In the genomic region with DNA sequence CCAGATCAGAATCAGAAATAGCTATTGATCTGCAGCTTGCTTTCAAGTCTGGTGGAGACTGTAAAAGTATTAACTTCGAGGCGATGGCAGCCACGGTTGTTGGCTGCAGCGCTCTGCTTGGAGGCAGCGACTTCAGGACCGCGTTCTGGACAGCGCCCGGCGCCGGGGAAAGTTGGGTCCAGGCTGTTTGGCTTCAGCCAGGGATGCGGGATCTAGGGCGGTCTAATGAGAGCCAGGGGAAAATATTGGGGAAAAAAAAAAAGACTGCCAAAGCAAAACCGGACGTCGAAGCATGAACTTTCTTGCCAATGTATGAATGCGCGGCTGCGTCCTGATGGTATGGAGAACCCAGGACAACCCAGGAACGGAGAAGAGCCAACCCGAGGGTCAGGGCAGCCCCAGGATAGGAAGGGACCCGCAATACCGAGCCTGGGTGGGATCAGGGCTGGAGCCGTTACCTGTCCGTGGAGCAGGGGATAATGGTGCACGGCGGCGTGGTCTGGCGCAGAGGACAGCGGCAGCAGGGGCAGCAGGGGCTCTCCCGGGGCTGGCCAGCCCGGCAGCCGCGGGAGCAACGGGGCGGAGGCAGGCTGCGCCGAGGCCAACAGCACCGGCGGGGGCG, we compare ENCODE assay signal across 8 mouse cellular contexts. TPM values are rescaled to one million over a fixed set of nuclear protein-coding genes. Genes with fewer than 3 reads are reported as not detected.
DNase-seq lines count a peak whose midpoint lies in the region; ATAC-seq lines count a peak whose summit lies in the region.

No protein-coding gene starts in this region.

- H3K4me1 ChIP-seq in midbrain, embryonic 10.5 days: peaks cover 22% of the 10 kb centered on the region

- no peaks in the 10 kb centered on the region for H3K9me3 ChIP-seq in midbrain, embryonic 10.5 days (replicated peaks)

- DNase-seq in urinary bladder, adult 18-20 months (ENCODE audit: low spot score in 2 of 2): peak; percentile 11 to 35
- DNase-seq in urinary bladder, adult 2 months (ENCODE audit: low spot score): no peak
- peak; percentile 84 for DNase-seq in embryo, embryonic 10 days (ENCODE audit: low spot score)
- peak; percentile 50 to 75 for DNase-seq in heart, postnatal 10 days
- peak; percentile 47 to 56 for DNase-seq in kidney, postnatal 25 days
- peak; percentile 72 for DNase-seq in midbrain, embryonic 10.5 days (ENCODE audit: low spot score)
- peak; percentile 48 for DNase-seq in urinary bladder, postnatal 14 days (ENCODE audit: low spot score)

- no peak for ATAC-seq in CD4-positive, CD25-positive, alpha-beta regulatory T cell, adult 4 months

- under 1% methylated on average over 41 of the region's 41 CpGs for WGBS in midbrain, embryonic 10.5 days

- peaks cover 49% of the 10 kb centered on the region for H3K27me3 ChIP-seq in midbrain, embryonic 10.5 days (ENCODE audit: low read depth, poor library complexity, severe bottlenecking)

- H3K36me3 ChIP-seq in midbrain, embryonic 10.5 days: no peaks in the 10 kb centered on the region

- intact Hi-C loops in heart, postnatal 10 days (cut with DNase I): no loop called here

- peak overlapping the region; percentile 75 for H3K4me3 ChIP-seq in midbrain, embryonic 10.5 days

- peak overlapping the region; percentile 75 for H3K27ac ChIP-seq in midbrain, embryonic 10.5 days (replicated peaks)

RNA-seq across cellular contexts. Expression of a gene that starts 0.6 kb away (rescaled TPM):
- polyA plus RNA-seq in urinary bladder, adult 2 months (2012; rRNA removed): 1.2 and 1.4 TPM in 2 replicates
- not detected for total RNA-seq in heart, postnatal 10 days (2021)
- polyA plus RNA-seq in midbrain, embryonic 10.5 days (2016; fragmentation: Nextera tagmentation; extraction: Ambion mirVana): 2.1 and 2.6 TPM in 2 replicates
- polyA plus RNA-seq in CD4-positive, CD25-positive, alpha-beta regulatory T cell, adult 4 months (2017; shearing (Covaris generic)): not detected
